Mouse (Mus musculus) liver, postnatal 0 days (tissue): ENCODE measurements at regions not wholly inside any gene's neighbourhood (a gene's known extent, or its start where the extent isn't known, plus 50 kb on each side); places are given as distances from the start of the nearest gene placed in this dataset.

Experiments
- CTCF ChIP-seq: sonication (generic); IDR thresholded peaks from 2 replicates; pipeline ENCODE4 v1.5.1; 2016; ENCODE audit warnings: antibody characterized with exemption, low read depth
- EP300 ChIP-seq: IDR thresholded peaks from 2 replicates; pipeline ENCODE4 v1.6.1; 2016; ENCODE audit warnings: antibody characterized with exemption, low read depth, mild to moderate bottlenecking

DNA sequence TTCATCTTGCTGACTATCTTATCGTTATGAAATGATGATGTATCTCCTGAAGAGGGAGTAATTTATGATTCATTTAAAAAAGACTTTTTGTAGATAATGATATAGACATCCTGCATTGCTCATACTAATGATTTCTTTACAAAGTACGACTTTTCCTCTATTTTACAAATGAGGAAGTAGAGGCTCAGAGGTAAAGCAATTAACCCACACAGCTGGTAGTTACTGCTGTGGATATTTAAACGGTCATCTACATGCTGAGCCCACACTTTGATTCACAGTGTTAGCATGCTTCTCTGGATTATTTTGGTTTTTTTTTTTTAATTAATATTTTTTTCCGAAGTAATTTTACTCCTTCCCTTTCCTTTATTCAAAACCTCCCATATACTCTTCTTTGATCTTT, 348.7 kb upstream of the Galnt5 start:
- TF ChIP-seq CTCF = no peak
- TF ChIP-seq EP300 = no peak
